Mouse (Mus musculus) midbrain, embryonic 13.5 days (tissue): Measurements from ENCODE around the gene Adprh. TPM values are rescaled to one million over a fixed set of nuclear protein-coding genes. Genes with fewer than 3 reads are reported as not detected.
A peak's percentile ranks its signal among the peaks of the same experiment; 100 is the strongest.

Source experiments
- ATAC-seq: fragments of 200-750 bp; cut with Nextera tagmentation; 2 replicates; pipeline ENCODE4 v1.8.0; 2017; ENCODE audit warnings: mild to moderate bottlenecking, moderate TSS enrichment, moderate library complexity
- H3K27ac ChIP-seq: fragments of 300-500 bp; sonication (generic); 2 replicates; pipeline ENCODE4 v1.5.1; 2015; ENCODE audit warnings: inconsistent platforms, mild to moderate bottlenecking, moderate library complexity
- H3K27me3 ChIP-seq: fragments of 300-500 bp; sonication (generic); 2 replicates; pipeline ENCODE4 v1.6.1; 2015; ENCODE audit warnings: mild to moderate bottlenecking, inconsistent platforms
- H3K36me3 ChIP-seq: fragments of 300-500 bp; sonication (generic); 2 replicates; pipeline ENCODE4 v1.6.1; 2015; ENCODE audit warnings: mild to moderate bottlenecking, inconsistent platforms
- H3K4me1 ChIP-seq: fragments of 300-500 bp; sonication (generic); replicated peaks from 2 replicates; pipeline ENCODE4 v1.6.1; 2015; ENCODE audit warnings: inconsistent platforms
- H3K4me2 ChIP-seq: fragments of 300-500 bp; sonication (generic); replicated peaks from 2 replicates; pipeline ENCODE4 v1.6.1; 2015; ENCODE audit warnings: moderate library complexity, mild to moderate bottlenecking, inconsistent platforms
- H3K4me3 ChIP-seq: fragments of 300-500 bp; sonication (generic); replicated peaks from 2 replicates; pipeline ENCODE4 v1.5.1; 2015; ENCODE audit warnings: mild to moderate bottlenecking, inconsistent platforms
- H3K9ac ChIP-seq: fragments of 300-500 bp; sonication (generic); replicated peaks from 2 replicates; pipeline ENCODE4 v1.6.1; 2015; ENCODE audit warnings: mild to moderate bottlenecking, inconsistent platforms
- H3K9me3 ChIP-seq: fragments of 300-500 bp; sonication (generic); 2 replicates; pipeline ENCODE4 v1.6.1; 2016; ENCODE audit warnings: mild to moderate bottlenecking, inconsistent platforms
- WGBS: fragments of 180-500 bp; shearing (Covaris S2); methylation state at CpG from one replicate; pipeline ENCODE4 v1.1.7; 2015; 5-methylcytosine and 5-hydroxymethylcytosine counted together
- polyA plus RNA-seq: library from polyadenylated mRNA; unstranded; fragments of >200 nt; fragmentation: Nextera tagmentation; extraction: Ambion mirVana; gene quantifications from 2 replicates; pipeline ENCODE4 v1.2.1, GENCODE M21; 2015

Gene Adprh
- polyA plus RNA-seq, 1 experiment from 2014 or later, result 156 TPM

DNA sequence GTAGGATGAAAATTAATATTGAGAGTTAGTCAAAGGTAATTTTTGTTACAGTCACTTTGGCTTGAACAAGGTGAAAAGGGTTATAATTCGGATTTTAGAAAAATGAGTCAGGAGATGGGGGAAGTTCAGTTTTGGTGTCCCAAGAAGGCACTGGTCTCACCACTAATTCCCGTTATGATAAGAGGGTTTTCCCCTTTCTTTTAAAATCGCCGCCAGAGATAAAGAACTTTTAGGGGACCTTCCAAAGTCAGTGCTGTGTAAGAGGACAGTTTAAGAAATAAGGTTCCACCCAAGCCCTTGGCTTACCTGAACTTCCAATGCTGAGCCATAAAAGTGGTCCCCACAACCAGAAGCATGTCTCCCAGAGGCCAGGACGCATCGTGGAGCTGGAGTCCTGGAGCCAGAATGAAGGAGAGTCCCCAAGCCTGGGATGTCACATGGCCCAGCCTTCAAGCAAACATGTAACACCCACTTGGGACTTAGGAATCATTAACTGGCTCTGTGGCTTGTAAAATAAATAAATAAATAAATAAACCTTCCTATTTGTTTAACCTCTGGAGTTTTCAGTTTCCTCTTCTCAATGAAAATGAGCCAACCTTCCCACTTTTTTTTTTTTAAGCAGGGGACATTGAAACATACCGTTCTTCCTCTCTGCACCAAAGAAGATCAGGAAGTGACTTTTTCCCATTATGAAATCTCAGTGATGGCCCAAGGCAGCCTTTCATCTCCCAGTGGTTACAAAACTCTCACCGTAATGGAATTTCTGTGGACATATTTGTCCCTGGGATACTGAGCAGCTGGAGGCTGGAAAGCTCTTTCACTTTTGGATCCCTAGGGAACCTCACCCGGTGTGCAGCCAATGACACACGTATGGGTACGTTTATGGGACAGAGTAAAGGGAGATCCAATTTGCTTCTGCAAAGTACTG lies 19.7 kb downstream of the Adprh start, which contains the start of gene Pla1a:
Gene Pla1a (minus strand): TSS at position 648 of the 928 bp plus-strand sequence.
- ATAC-seq, result no peak
- H3K4me2 ChIP-seq, result no peak within 1 kb of the TSS
- 88% methylated on average over 11 of the region's 11 CpGs for WGBS
- H3K27me3 ChIP-seq, result no peaks in the 10 kb centered on the region
- no peaks in the 10 kb centered on the region for H3K36me3 ChIP-seq
- no peaks in the 10 kb centered on the region for H3K4me1 ChIP-seq
- H3K4me3 ChIP-seq, result no peak within 1 kb of the TSS
- H3K27ac ChIP-seq, result no peak within 1 kb of the TSS
- H3K9ac ChIP-seq, result no peak within 1 kb of the TSS
- no peaks in the 10 kb centered on the region for H3K9me3 ChIP-seq

DNA sequence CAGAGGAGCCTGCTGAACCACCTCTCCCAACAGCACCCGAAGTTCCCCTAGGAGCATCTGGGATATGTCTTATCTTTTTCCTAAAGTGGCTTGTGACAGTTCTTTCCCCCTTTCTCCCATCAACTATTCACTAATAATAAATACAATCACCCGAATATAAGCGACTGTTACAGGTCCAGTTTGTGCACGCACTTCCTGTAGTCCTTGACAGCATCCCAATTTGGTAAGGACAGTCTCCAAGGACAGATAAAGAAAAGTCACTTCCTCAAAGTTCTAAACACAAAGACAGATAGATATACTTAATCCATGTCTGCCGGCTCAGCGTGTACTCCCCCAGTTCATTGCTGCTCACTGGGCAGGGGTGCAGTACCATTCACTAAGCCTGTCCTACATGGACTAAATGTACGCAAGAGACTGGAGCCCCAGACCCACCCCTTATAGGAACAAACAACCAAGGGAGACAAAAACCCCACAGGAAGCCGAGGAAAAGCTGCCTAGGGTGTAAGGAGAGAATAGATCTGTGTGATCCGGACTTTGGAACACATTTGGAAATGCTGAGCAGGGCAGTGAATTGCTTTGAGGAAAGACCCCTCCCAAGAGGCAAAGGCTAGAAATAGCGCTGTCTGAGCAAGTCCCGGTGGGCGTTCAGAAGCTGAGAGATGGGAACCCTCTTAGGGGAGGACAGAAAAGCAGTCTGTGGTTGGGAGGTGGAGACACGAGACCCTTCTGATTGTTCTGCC lies 20.9 kb downstream of the Adprh start:
- ATAC-seq, result no peak
- WGBS, result 36% methylated on average over 13 of the region's 13 CpGs

DNA sequence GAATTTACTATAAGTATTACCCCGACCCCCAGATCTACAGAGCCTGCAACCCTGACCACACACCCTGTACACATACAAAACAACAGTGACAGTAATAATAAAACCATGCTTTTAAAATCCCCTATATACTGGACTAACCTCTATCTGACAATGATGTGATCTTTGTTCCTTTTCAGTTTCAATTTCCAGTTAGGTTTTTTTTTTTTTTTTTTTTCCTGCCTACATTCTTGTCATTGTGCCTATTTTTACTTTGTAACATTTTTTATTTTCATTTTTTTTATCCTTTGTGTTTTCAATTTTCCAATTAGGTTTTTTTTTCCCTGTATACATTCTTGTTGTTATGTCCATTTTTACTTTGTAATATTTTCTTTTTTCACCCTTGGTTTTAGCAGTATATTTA lies 26.7 kb downstream of the Adprh start:
- 89% methylated on average over 1 of the region's 1 CpGs for WGBS
- no peak for ATAC-seq

More for the DNA sequence above, 20.9 kb downstream of the Adprh start:
- no peak overlapping the region for H3K4me3 ChIP-seq
- H3K9ac ChIP-seq, result no peak overlapping the region
- H3K36me3 ChIP-seq, result no peaks in the 10 kb centered on the region
- H3K27ac ChIP-seq, result no peak overlapping the region
- H3K9me3 ChIP-seq, result no peaks in the 10 kb centered on the region
- no peaks in the 10 kb centered on the region for H3K27me3 ChIP-seq
- H3K4me1 ChIP-seq, result no peaks in the 10 kb centered on the region
- no peak overlapping the region for H3K4me2 ChIP-seq

DNA sequence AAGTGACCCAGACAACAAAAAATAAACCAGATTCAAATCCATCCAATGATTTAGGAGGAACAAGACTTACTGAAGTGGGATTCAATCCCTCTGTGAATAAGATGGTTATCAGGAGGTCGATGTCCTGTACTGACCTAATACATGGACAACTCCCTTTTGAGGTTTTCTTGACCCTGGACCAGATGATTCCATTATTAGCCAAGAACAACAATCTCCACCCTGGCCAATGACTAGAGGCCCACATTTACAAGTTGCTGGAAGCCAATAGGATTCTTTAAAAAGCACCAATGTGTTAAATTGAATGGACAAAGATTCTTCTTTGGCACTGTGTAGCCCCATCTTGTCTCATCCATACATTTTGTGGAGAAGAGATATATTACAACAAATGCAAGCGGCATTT lies 27.1 kb downstream of the Adprh start:
- 89% methylated on average over 2 of the region's 2 CpGs for WGBS
- H3K27me3 ChIP-seq, result no peaks in the 10 kb centered on the region
- H3K4me1 ChIP-seq, result no peaks in the 10 kb centered on the region
- no peak overlapping the region for H3K4me2 ChIP-seq
- H3K9ac ChIP-seq, result no peak overlapping the region
- no peak overlapping the region for H3K27ac ChIP-seq
- no peak for ATAC-seq
- no peaks in the 10 kb centered on the region for H3K36me3 ChIP-seq
- no peaks in the 10 kb centered on the region for H3K9me3 ChIP-seq
- no peak overlapping the region for H3K4me3 ChIP-seq

More for the DNA sequence above, 26.7 kb downstream of the Adprh start:
- Histone ChIP-seq H3K9ac (no peak overlapping the region), H3K4me1 (no peaks in the 10 kb centered on the region), H3K27ac (no peak overlapping the region), H3K9me3 (no peaks in the 10 kb centered on the region), H3K27me3 (no peaks in the 10 kb centered on the region), H3K4me2 (no peak overlapping the region), H3K4me3 (no peak overlapping the region), H3K36me3 (no peaks in the 10 kb centered on the region)

DNA sequence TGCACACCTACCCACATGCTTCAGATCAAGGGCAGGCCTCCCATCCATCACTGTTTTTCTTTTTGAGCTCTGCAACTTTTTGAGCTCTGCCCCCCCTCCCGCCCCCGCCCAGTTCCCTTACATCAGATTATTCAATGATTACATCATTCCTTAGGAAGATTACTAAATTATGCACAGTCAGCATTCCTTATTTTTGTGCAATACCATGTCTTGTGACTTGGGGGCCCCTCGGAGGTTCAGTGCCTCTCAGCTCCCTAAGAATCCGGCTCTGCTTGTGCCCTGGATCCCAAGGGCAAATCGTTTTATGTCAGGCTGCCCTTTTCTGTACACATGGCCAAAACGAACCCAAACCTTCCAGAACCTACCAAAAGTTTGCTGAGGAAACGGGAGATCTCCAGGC lies 37.5 kb downstream of the Adprh start:
- Histone ChIP-seq H3K9me3 (no peaks in the 10 kb centered on the region), H3K27ac (no peak overlapping the region), H3K27me3 (no peaks in the 10 kb centered on the region), H3K9ac (no peak overlapping the region), H3K36me3 (no peaks in the 10 kb centered on the region), H3K4me3 (no peak overlapping the region), H3K4me1 (no peaks in the 10 kb centered on the region), H3K4me2 (no peak overlapping the region)
- ATAC-seq, result no peak
- WGBS, result 83% methylated on average over 7 of the region's 7 CpGs

DNA sequence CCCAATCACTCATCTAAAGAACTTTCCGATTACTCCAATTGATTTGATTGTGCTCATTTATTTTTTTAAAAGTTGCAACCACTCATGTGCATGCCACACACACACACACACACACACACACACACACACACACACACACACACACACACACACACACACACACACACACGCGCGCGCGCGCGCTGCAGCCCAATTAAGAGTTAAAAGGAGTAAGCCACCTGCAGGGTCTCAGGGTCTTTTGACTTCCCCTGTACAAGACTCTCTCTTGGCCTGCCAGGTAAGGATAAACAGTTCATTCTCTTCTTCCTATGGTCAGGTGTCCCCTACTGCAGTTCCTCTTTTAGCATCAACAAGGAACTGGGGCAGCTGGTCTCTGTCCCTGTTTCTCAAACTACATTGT lies 44.1 kb downstream of the Adprh start:
- H3K27me3 ChIP-seq, result no peaks in the 10 kb centered on the region
- H3K9ac ChIP-seq, result no peak overlapping the region
- H3K36me3 ChIP-seq, result no peaks in the 10 kb centered on the region
- H3K27ac ChIP-seq, result no peak overlapping the region
- H3K4me2 ChIP-seq, result no peak overlapping the region
- no peak overlapping the region for H3K4me3 ChIP-seq
- H3K9me3 ChIP-seq, result no peaks in the 10 kb centered on the region
- WGBS, result 97% methylated on average over 8 of the region's 8 CpGs
- ATAC-seq, result no peak
- H3K4me1 ChIP-seq, result no peaks in the 10 kb centered on the region

DNA sequence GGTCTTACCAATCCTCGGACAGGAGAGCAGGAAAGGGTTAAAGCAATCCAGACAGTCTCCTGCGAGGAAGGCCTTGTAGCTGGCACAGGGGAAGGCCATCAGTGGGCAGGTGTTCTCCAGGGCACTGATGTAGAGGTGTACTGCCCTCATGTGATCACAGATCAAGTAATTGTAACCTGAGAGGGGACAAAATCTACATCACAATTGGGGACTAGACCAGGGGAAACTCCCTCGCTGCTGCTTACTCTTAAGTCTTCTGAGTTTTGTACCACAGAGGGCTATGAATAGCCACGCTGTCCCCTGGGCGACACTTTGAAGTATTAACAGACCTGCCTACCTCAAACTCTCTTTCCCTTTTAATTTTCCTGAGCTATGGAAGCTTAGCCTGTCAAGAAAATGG lies 44.9 kb downstream of the Adprh start:
- WGBS, result 37% methylated on average over 5 of the region's 5 CpGs
- no peaks in the 10 kb centered on the region for H3K27me3 ChIP-seq
- no peak overlapping the region for H3K4me3 ChIP-seq
- no peak overlapping the region for H3K4me2 ChIP-seq
- no peaks in the 10 kb centered on the region for H3K36me3 ChIP-seq
- H3K27ac ChIP-seq, result no peak overlapping the region
- H3K4me1 ChIP-seq, result no peaks in the 10 kb centered on the region
- no peak for ATAC-seq
- no peaks in the 10 kb centered on the region for H3K9me3 ChIP-seq
- no peak overlapping the region for H3K9ac ChIP-seq

DNA sequence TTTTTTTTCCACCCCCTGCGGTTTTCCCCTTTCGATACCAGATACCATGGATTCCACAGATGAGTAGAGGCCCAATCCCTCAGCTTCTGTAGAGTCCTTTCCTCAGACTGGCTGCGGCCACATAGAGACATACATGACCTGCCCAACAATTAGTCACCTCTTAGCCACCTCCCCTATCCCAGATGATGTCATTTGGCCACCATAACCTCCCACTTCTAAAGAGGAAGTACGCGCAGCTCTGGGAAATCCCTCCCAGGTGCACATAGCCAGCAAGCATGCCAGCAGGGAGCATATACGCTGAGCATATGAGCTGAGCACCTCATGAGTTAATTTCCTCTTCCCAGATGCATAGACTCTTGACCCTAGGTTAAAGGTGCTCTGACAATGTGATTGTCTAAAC lies 45.8 kb downstream of the Adprh start:
- Histone ChIP-seq H3K9me3 (no peaks in the 10 kb centered on the region), H3K4me2 (no peak overlapping the region), H3K27ac (no peak overlapping the region), H3K36me3 (no peaks in the 10 kb centered on the region), H3K4me1 (no peaks in the 10 kb centered on the region), H3K9ac (no peak overlapping the region), H3K4me3 (no peak overlapping the region), H3K27me3 (no peaks in the 10 kb centered on the region)
- WGBS, result 88% methylated on average over 6 of the region's 6 CpGs
- no peak for ATAC-seq

DNA sequence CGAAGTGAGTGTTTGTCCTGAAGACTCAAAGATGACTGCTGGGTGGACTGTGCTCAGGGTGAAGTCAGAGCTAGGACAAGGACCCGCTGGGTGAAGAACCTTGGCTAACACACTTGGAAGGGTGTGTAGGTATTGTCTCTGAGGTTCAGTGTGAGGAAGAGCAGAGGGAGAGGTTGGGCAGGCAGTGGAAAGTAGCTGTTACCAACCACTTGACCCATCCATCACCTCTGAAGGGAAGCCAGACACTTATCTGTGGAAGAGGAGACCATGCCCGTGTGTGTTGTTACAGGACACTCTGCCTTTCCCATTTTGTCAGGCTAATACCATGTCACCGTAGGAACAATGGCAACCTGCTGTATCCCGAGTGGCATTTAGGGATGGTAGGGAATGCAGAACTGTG lies 46.2 kb downstream of the Adprh start:
- H3K4me1 ChIP-seq, result no peaks in the 10 kb centered on the region
- H3K27me3 ChIP-seq, result no peaks in the 10 kb centered on the region
- no peak overlapping the region for H3K4me2 ChIP-seq
- no peak overlapping the region for H3K27ac ChIP-seq
- no peak overlapping the region for H3K4me3 ChIP-seq
- no peak for ATAC-seq
- H3K36me3 ChIP-seq, result no peaks in the 10 kb centered on the region
- WGBS, result 77% methylated on average over 5 of the region's 5 CpGs
- no peaks in the 10 kb centered on the region for H3K9me3 ChIP-seq
- H3K9ac ChIP-seq, result no peak overlapping the region

DNA sequence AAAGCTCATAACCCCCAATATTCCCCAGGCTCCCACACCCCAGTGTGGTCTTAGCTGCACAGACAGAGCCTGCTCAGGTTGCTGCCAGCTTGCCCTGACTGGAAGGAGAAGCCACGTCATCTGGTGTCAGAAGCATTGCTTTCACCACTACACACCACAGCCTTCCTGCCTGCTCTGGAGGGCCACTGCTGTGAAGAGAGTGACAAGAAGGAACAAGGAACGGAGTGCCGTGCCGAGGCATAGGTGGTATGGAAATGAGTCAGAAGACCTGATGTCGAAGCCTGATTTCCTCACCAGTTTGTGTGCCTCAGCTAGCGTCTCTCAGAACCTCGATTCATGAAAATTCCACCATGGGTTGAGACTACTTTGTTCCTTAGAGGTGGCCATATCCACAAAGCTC lies 48.9 kb downstream of the Adprh start:
- no peak overlapping the region for H3K9ac ChIP-seq
- H3K36me3 ChIP-seq, result no peaks in the 10 kb centered on the region
- H3K4me3 ChIP-seq, result no peak overlapping the region
- H3K9me3 ChIP-seq, result no peaks in the 10 kb centered on the region
- H3K27ac ChIP-seq, result no peak overlapping the region
- WGBS, result 94% methylated on average over 7 of the region's 7 CpGs
- H3K4me2 ChIP-seq, result no peak overlapping the region
- H3K4me1 ChIP-seq, result peaks cover 16% of the 10 kb centered on the region
- ATAC-seq, result no peak
- no peaks in the 10 kb centered on the region for H3K27me3 ChIP-seq

DNA sequence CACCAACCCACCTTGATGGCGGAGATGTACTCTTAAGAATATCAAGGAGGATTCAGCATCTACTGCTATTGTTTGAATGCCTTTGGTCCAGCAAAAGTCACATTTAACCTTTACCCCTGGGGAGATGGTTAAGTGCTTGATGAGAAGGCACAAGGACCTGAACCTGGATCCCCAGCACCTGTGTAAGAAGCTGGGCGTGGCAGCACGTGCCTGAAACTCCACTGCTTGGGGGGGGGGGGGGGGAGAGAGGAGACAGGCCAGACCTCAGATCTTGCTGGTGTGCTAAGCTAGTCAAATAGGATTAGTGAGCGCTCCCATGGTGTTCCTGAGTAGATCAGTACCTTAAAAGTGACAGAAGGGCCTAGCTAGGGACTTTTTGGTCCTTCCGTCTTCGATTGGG lies 51.0 kb downstream of the Adprh start:
- ATAC-seq, result no peak
- H3K4me1 ChIP-seq, result peaks cover 16% of the 10 kb centered on the region
- no peaks in the 10 kb centered on the region for H3K9me3 ChIP-seq
- H3K4me3 ChIP-seq, result no peak overlapping the region
- no peak overlapping the region for H3K9ac ChIP-seq
- WGBS, result 77% methylated on average over 6 of the region's 6 CpGs
- H3K4me2 ChIP-seq, result no peak overlapping the region
- no peaks in the 10 kb centered on the region for H3K36me3 ChIP-seq
- no peak overlapping the region for H3K27ac ChIP-seq
- H3K27me3 ChIP-seq, result no peaks in the 10 kb centered on the region

DNA sequence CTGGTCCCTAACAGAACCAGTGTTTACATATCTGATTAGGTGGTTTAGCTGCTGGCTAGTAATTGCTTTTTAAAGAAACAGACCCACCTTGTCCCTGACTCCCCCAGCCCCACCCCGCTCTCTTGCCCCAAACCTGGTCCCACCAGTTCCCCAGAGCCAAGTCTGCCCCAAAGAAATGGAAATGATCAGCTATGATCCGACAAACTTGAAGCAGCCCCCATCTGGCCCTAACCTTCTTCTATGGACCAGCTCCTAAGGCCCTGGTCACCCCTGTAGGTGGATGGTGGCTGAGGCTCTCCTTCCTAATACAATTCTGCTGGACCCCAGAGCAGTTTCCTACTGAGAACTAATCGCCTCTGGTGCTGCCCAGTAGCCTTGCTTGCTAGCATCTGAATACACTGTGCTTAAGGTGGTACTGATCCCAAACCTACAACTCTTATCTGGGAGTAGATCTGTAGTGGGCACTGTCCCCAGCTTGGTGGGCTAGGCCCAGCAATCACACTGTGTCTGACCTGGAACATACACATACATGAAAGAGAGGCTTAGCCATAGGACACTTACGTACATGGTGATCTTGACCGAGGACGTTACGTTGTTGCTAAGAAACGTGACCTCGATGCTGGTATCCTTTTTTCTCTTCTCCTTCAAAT lies 52.1 kb downstream of the Adprh start:
- Histone ChIP-seq H3K4me1 (peaks cover 16% of the 10 kb centered on the region), H3K27ac (peak overlapping the region; percentile 80), H3K4me3 (peak overlapping the region; percentile 31; the same call in 1 of the 2 replicates), H3K9me3 (no peaks in the 10 kb centered on the region), H3K36me3 (no peaks in the 10 kb centered on the region), H3K9ac (peak overlapping the region; percentile 63; the same call in 1 of the 2 replicates), H3K4me2 (peak overlapping the region; percentile 56), H3K27me3 (no peaks in the 10 kb centered on the region)
- peak; percentile 49 for ATAC-seq
- WGBS, result 72% methylated on average over 9 of the region's 9 CpGs
